Mouse (Mus musculus) frontal cortex, postnatal 14 days (tissue): ENCODE data around the gene Slc7a1.

ENCODE experiments used
- DNase-seq, 2 experiments: peaks; one replicate each; pipeline ENCODE4 v3.0.0; 2022; ENCODE audit warnings: low spot score in 2 of 2

Gene Slc7a1

GRCm38 (mm10) chr5:148367816-148368215, 31.9 kb downstream of the Slc7a1 start:
- no peak for DNase-seq

- no peak for DNase-seq
Measured at GRCm38 (mm10) chr5:148366455-148366854, 33.2 kb downstream of the Slc7a1 start.

- no peak for DNase-seq
Measured at GRCm38 (mm10) chr5:148363441-148364113, 36.1 kb downstream of the Slc7a1 start.

GRCm38 (mm10) chr5:148362296-148362695, 37.4 kb downstream of the Slc7a1 start:
- DNase-seq = no peak

GRCm38 (mm10) chr5:148361759-148362010, 38.0 kb downstream of the Slc7a1 start:
- DNase-seq = no peak

GRCm38 (mm10) chr5:148360922-148361758, 38.6 kb downstream of the Slc7a1 start:
- no peak for DNase-seq

GRCm38 (mm10) chr5:148359131-148359530, 40.6 kb downstream of the Slc7a1 start:
- no peak for DNase-seq

- DNase-seq = no peak
Measured at GRCm38 (mm10) chr5:148357168-148357567, 42.5 kb downstream of the Slc7a1 start.

GRCm38 (mm10) chr5:148355822-148356221, 43.9 kb downstream of the Slc7a1 start:
- DNase-seq = no peak

- DNase-seq = no peak
Measured at GRCm38 (mm10) chr5:148354536-148354935, 45.2 kb downstream of the Slc7a1 start.

- DNase-seq = no peak
Measured at GRCm38 (mm10) chr5:148353429-148353828, 46.3 kb downstream of the Slc7a1 start.

- no peak for DNase-seq
Measured at GRCm38 (mm10) chr5:148349327-148350011, 50.2 kb downstream of the Slc7a1 start.

- no peak for DNase-seq
Measured at GRCm38 (mm10) chr5:148348153-148348552, 51.6 kb downstream of the Slc7a1 start.

- DNase-seq = no peak
Measured at GRCm38 (mm10) chr5:148346543-148346942, 53.2 kb downstream of the Slc7a1 start.

- DNase-seq = no peak
Measured at GRCm38 (mm10) chr5:148344374-148344773, 55.3 kb downstream of the Slc7a1 start.

- no peak for DNase-seq
Measured at GRCm38 (mm10) chr5:148342061-148342741, 57.5 kb downstream of the Slc7a1 start.

- no peak for DNase-seq
Measured at GRCm38 (mm10) chr5:148339126-148339525, 60.6 kb downstream of the Slc7a1 start.

- peak in 1 of 2 experiments; percentile 65 for DNase-seq
Measured at GRCm38 (mm10) chr5:148332622-148332974, 67.1 kb downstream of the Slc7a1 start.

GRCm38 (mm10) chr5:148331926-148332621, 67.6 kb downstream of the Slc7a1 start:
- no peak for DNase-seq

- DNase-seq = no peak
Measured at GRCm38 (mm10) chr5:148331229-148331776, 68.4 kb downstream of the Slc7a1 start.

- no peak for DNase-seq
Measured at GRCm38 (mm10) chr5:148328982-148329381, 70.7 kb downstream of the Slc7a1 start.
